Mouse (Mus musculus): ENCODE data around the gene Hist1h2bk. TPM values are rescaled to one million over a fixed set of nuclear protein-coding genes. Genes with fewer than 3 reads are reported as not detected.

Hist1h2bk gene
- polyA plus RNA-seq, 1 experiment: 3.1 TPM

Other genes with a start within 250 kb of the Hist1h2bk start
- 1.1 and 1.4 TPM in 2 replicates for gene Hist1h2an, start 248.7 kb upstream of the Hist1h2bk start, polyA plus RNA-seq (2012; rRNA removed)
- gene Hist1h2bp, start 248.4 kb upstream of the Hist1h2bk start, polyA plus RNA-seq (2012; rRNA removed): not detected in 2 replicates
- 4.7 and 5.0 TPM in 2 replicates for gene Hist1h2bq, start 225.7 kb upstream of the Hist1h2bk start, polyA plus RNA-seq (2012; rRNA removed)
- not detected in 2 replicates for gene Hist1h2ao, start 225.4 kb upstream of the Hist1h2bk start, polyA plus RNA-seq (2012; rRNA removed)
- 3.1 TPM in 1 of 2 replicates, not detected in the other for gene Hist1h4m, start 224.1 kb upstream of the Hist1h2bk start, polyA plus RNA-seq (2012; rRNA removed)
- 11.1 and 13.7 TPM in 2 replicates for gene Hist1h4n, start 203.7 kb upstream of the Hist1h2bk start, polyA plus RNA-seq (2012; rRNA removed)
- gene Hist1h2ap, start 202.4 kb upstream of the Hist1h2bk start, polyA plus RNA-seq (2012; rRNA removed): 59.2 and 67.3 TPM in 2 replicates
- 3.3 and 6.1 TPM in 2 replicates for gene Hist1h2br, start 202.1 kb upstream of the Hist1h2bk start, polyA plus RNA-seq (2012; rRNA removed)
- gene Zfp184, start 90.8 kb upstream of the Hist1h2bk start, polyA plus RNA-seq (2012; rRNA removed): 0.53 and 0.60 TPM in 2 replicates
- not detected in 2 replicates for gene Pom121l2, start 54.7 kb upstream of the Hist1h2bk start, polyA plus RNA-seq (2012; rRNA removed)
- 0.33 and 0.34 TPM in 2 replicates for gene Prss16, start 26.1 kb upstream of the Hist1h2bk start, polyA plus RNA-seq (2012; rRNA removed)
- 0.87 and 1.8 TPM in 2 replicates for gene Hist1h2ah, start 302 bp upstream of the Hist1h2bk start, polyA plus RNA-seq (2012; rRNA removed)
- 5.1 and 5.2 TPM in 2 replicates for gene Hist1h4i, start 5.5 kb downstream of the Hist1h2bk start, polyA plus RNA-seq (2012; rRNA removed)
- 0.54 and 1.1 TPM in 2 replicates for gene Hist1h2ag, start 7.1 kb downstream of the Hist1h2bk start, polyA plus RNA-seq (2012; rRNA removed)
- gene Hist1h2bj, start 7.3 kb downstream of the Hist1h2bk start, polyA plus RNA-seq (2012; rRNA removed): 1.8 and 3.5 TPM in 2 replicates
- gene Vmn1r188, start 48.6 kb downstream of the Hist1h2bk start, polyA plus RNA-seq (2012; rRNA removed): not detected in 2 replicates
- gene Vmn1r189, start 70.0 kb downstream of the Hist1h2bk start, polyA plus RNA-seq (2012; rRNA removed): not detected in 2 replicates
- gene Vmn1r191, start 148.1 kb downstream of the Hist1h2bk start, polyA plus RNA-seq (2012; rRNA removed): not detected in 2 replicates
- gene Vmn1r192, start 155.3 kb downstream of the Hist1h2bk start, polyA plus RNA-seq (2012; rRNA removed): not detected in 2 replicates
- gene Vmn1r193, start 187.3 kb downstream of the Hist1h2bk start, polyA plus RNA-seq (2012; rRNA removed): not detected in 2 replicates
- not detected in 2 replicates for gene Vmn1r194, start 208.3 kb downstream of the Hist1h2bk start, polyA plus RNA-seq (2012; rRNA removed)
- gene Vmn1r195, start 234.7 kb downstream of the Hist1h2bk start, polyA plus RNA-seq (2012; rRNA removed): not detected in 2 replicates